Mouse (Mus musculus) cerebral cortex, adult 2 months (tissue): ENCODE data around the gene Gm20388.

Experiments used
- WGBS: fragments of 180-500 bp; shearing (Covaris S2); methylation state at CpG from one replicate; pipeline ENCODE4 v1.1.7; 2018; 5-methylcytosine and 5-hydroxymethylcytosine counted together

Gm20388 gene

DNA sequence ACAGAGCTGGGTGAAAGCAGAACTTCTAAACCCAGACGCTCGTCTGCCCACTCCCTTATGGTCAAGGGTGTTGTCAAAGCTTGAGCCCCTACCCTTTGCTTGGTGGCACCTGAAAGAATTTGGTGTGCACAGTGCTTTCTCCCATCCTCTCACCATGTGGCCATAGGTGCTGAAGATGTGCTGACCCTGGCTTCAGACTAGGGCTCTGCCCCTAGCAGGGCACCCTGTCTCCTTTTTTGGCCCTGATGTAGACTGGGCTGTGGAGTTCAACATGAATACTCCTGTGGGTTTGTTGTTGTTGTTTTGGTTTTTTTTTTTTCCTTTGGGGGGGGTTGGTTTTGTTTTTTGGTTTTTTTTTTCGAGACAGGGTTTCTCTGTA is 3512.1 kb downstream of the Gm20388 start:
- 20% methylated on average over 3 of the region's 3 CpGs for WGBS

DNA sequence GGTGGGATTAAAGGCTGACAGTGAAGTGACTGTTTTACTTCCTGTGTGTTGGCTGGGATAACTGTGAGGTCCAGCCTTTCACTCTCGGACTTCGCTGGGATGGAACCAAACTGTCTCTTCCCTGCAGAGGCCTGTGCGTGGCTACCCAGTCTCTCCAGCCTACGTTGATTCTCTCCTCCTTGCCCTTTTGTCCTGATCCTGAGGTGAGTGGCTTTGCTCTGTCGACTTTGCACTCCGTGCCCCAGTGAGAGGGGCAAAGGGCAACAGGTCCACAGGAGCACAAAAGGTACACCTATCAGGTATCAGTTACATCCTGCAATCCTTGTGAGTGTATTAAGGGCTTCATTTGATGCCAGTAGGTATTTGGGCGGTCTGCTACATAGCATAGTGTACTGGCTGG is 3512.8 kb downstream of the Gm20388 start, which contains the start of gene Def8:
Def8 (plus strand) TSS at position 87 of the 400 bp plus-strand sequence.
- 83% methylated on average over 7 of the region's 7 CpGs for WGBS

DNA sequence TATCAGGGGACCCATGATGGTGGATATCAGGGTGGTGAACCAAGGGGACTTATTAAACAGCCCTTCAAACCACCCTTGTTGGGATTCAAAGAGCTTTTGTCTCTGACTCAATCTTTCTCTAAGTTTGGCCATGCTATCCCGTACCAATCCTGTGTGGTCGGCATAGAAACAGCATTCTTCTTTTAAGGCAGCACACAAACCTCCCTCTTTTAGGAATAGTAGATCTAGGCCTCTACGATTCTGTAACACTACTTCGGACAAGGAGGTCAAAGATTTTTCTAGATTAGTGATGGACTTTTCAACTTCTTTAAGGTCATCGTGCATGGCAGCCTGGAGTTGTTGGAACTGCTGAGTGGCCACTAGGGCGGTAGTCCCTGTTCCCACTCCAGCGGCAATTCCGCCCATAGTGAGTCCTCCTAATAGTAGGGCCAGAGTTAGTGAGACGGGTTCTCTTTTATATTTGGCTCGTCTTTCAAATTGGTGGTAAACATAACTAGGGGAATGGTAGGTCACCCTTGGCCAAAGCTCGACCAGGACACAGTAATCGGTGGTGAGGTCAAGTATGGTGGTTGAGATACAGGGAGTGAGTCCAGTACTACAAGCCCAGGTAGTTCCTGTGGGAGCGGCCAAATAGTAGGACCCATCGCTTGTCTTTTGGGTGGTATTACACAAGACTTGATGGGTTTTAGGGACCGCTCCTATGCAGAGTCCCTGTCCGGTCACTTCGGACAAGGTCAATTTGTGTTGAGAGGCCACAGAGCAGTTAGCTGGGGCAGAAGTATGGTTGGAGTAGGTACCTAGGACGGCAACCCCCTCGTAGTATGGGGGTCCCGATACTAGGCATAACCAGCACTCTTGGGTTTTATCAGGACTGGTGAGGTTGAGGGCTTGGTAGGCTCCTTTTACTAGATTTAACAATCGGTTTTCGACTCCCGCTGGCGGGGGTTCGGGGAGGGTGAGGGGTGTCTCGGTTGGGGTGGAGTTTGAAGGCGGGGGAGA is 3516.2 kb downstream of the Gm20388 start:
- WGBS: 95% methylated on average over 27 of the region's 27 CpGs

DNA sequence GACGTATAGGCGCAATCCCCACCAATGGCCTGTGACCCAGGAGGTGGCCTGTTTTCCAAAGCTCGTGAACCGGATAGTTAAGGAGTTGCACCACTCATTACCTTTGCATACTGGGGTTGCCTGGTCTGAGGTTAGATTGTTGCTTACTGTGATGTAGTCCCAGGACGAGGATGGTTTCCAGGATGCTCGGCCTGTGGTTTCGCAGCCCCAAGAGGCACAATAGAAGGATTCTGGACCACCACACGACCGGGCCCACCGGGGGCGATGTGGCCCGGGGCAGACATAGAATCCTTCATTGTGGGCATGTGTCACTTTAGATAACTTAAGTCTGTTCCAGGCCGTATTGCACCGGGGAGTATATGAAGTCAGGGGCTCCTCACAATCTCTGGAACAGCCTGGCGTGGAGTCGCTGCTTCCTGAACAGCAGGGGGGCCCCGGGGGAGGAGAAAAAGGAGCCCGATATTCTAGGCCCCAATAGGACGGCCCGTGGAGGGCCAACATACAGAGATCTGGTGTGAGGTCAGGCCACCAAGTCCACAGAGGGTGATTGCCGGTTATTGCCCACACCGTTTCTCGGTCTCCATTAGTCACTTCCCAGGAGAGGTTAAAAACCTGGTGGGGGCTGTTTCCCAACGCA is 3517.1 kb downstream of the Gm20388 start:
- WGBS: 96% methylated on average over 24 of the region's 24 CpGs

DNA sequence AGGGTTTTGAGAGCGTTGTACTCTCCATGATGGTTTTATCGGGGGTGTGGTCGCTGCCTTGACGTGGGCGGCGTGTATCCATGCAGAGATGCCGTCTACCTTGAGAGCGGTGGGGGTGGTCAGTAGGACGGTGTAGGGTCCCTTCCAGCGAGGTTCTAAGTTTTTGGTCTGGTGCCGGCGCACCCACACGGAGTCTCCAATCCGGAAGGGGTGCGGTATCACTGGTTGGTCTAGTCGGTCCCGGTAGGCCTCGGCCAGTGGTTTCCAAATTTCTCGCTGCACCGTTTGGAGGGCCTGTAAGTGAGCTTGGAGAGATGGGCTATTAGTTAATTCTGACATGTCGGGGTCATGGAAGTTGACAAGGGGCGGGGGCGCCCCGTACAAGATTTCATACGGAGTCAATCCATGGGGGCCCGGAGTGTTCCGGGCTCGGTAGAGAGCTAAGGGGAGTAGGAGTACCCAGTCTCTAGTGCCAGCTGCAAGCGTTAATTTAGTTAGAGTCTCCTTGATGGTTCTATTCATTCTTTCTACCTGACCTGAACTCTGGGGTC is 3517.8 kb downstream of the Gm20388 start:
- 97% methylated on average over 29 of the region's 29 CpGs for WGBS

DNA sequence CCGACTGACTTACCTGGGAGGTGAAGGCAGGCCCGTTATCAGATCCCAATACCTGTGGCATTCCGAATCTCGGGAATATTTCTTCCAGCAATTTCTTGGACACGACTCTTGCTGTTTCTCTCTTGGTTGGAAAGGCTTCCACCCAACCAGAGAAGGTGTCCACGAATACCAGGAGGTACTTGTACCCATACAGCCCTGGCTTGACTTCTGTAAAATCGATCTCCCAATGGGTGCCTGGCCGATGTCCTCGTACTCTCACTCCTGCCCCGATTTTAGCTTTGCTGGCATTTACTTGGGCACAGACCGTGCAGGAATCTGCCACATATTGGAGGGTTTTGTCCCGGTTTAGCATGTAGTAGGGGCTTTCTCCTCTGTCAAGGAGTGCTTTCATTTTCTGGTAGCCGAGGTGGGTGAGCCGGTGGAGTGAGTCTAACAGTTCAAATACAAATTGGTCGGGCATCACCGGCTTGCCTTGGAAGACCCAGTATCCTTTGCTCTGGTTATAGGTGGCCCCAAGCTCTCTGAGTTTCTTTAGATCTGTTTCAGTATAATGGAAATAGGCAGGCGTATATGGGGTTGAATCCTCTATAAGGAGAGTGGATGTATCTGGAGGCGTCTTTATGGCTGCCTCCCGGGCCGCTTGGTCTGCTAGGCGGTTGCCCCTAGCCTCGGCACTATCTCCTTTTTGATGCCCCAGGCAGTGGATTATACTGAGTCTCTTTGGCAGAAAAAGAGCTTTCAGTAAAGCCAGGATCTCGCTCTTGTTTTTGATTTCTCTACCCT is 3518.5 kb downstream of the Gm20388 start:
- 96% methylated on average over 23 of the region's 23 CpGs for WGBS

DNA sequence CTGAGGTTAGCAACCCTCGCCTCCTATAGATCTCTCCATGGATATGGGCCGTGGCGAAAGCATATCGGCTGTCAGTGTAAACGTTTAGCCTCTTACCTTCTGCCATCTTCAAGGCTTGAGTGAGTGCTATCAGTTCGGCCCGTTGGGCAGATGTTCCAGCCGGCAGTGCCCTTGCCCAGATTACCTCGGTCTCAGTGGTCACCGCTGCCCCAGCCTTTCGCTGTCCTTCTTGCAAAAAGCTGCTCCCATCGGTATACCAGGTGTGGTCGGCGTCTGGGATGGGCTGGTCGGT is 3519.0 kb downstream of the Gm20388 start:
- WGBS: 96% methylated on average over 15 of the region's 15 CpGs

DNA sequence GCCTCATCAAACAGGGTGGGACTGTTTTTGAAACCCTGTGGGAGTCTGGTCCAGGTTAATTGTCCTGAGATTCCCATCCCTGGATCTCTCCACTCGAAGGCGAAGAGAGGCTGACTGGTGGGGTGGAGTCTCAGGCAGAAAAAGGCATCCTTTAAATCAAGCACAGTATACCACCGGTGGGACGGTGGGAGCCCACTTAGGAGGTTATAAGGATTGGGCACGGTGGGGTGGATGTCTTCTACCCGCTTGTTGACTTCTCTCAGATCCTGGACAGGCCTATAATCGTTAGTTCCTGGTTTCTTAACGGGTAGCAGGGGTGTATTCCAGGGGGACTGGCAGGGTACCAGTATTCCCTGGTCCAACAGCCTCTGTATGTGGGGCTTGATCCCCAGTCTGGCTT is 3520.3 kb downstream of the Gm20388 start:
- WGBS: 92% methylated on average over 8 of the region's 8 CpGs

DNA sequence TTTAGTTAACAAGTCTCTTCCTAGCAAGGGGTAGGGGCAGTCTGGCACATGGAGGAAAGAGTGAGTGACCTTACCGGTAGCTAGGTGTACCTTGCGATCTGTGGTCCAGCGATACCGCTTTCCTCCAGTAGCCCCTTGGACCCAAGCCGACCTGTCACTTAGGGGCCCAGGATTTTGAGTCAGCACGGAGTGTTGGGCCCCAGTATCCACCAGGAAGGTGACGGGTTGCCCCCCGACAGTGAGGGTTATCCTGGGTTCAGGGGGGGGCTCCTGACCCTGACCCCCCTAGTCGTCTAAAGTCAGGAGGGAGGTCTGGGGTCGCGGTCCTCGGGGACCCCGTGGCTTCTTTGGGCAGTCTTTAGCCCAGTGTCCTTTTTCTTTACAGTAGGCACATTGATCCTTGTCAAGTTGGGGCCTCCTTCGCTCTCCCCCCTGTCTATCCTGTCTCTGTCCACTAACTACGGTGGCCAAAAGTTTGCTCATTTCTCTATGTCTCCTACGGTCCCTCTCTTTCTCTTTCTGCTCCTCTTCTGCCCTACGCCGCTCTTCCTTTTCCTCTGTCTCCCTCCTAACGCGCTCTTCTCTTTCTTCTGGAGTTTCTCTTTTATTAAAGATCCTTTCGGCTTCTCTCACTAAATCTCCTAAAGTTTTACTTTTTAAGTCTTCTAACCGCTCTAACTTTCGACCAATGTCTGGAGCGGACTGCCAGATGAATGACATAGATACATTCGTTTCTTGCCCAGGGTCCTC is 3521.2 kb downstream of the Gm20388 start:
- WGBS: 96% methylated on average over 25 of the region's 25 CpGs

DNA sequence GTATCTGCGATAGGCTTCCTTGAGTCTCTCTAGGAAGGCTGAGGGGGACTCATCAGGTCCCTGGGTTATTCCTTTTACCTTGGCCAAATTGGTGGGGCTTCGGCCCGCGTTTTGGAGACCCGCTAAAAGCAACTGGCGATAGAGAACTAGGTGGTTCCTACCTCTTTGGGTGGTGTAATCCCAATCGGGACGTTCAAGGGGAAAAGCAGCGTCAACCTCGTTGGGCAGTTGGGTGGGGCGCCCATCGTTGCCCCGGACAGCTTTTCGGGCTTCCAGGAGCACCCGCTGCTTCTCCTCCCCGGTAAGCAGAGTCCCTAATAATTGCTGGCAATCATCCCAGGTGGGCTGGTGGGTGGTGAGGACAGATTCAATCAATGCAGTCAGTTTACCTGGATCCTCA is 3521.7 kb downstream of the Gm20388 start:
- WGBS: 95% methylated on average over 16 of the region's 16 CpGs

DNA sequence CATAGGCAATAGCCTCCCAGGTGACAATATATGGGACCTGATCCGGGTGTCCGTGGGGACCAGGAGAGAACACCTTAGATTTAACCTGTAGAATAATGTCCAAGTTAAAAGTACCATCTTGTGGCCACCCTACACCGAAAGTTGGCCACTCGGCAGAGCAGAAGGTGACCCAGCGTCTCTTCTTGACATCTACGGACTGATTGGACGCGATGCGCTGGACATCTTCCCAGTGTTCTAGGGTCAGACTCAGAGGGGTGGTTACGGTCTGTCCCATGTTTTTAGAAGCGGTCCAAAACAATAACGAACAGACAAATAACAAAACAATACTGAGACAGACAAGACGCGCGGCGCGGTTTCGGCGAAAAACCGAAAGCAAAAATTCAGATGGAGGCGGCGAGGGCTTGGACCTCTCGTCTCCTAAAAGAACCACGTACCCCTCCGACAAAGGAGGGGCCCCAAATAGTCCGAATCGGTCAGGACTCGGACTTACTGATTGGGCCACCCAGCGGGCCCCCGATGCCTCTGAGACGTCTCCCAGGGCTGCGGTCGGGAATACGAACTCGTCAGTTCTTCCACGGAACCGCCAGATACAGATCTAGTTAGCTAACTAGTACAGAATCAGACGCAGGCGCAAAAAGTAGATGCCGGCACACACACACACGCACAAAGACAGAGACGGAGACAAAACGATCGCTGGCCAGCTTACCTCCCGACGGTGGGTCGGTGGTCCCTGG is 3522.8 kb downstream of the Gm20388 start:
- 97% methylated on average over 47 of the region's 47 CpGs for WGBS

DNA sequence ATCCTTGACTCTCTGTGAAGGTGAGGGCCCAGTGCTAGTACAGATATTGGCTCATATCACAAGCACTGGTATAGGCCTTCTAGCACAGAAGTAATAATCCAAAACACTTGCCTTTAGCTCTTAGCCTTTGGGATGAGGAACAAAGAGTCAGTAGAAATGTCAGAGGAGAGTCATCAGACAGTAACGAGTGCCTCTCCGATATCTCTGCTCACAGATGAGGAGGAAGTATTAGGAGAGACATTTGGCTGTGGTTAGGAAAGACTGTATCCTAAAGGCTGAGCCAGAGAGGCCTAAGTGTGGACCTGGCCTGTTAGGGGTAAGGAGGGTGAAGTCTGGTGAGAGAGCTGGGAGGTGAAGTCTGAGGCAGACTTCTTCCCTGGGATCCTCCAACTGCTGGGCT is 3531.1 kb downstream of the Gm20388 start:
- 85% methylated on average over 2 of the region's 2 CpGs for WGBS

DNA sequence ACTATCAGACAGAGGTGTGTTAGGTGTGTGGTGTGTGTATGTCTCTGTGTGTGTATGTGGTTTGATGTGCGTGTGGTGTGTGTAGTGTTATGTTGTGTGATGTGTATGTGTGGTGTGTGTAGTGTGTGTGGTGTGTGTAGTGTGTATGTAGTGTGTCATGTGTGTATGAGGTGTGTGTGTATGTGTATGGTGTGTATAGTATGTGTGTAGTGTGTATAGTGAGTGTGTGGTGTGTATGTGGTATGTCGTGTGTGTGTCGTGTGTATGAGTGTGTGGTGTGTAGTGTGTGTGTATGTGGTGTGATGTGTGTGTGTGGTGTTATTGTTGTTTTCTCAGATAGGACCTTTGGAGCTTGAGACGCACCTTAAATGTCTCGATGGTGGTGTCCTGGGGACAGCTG is 3531.7 kb downstream of the Gm20388 start:
- 87% methylated on average over 5 of the region's 5 CpGs for WGBS

DNA sequence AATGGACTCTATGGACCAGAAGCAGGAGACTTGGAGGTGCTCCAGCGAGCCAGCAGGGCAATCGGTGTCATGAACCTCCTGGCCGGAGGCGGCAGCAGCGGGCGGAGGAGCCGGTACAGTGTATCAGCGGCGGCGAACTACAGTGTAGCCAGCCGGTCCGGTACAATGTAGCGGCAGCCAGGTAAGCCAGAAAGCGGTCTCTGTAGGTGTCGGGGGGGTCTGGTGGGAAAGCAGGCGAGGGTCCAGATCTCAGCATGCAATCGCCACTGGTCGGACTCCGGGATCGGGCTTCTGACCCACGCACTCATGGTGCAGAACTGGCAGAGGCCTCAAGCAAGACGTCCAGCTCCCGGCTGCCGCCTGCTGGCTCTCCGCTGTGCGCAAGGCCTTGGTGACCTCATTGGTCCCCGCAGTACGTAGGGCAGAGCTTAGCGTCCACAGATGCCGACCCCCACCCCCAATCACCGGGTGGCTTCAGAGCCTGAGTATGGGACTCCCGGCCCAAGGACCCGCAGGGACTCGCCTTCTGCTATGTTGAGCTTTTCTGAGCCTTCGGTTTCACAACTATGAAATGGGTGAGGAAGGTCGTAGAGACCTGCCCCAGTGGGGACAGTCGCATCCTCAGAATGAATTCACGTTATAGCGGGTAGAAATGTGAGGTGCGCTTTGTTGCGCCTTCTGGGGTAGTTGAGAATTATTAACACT is 3532.4 kb downstream of the Gm20388 start:
- 2% methylated on average over 41 of the region's 41 CpGs for WGBS

DNA sequence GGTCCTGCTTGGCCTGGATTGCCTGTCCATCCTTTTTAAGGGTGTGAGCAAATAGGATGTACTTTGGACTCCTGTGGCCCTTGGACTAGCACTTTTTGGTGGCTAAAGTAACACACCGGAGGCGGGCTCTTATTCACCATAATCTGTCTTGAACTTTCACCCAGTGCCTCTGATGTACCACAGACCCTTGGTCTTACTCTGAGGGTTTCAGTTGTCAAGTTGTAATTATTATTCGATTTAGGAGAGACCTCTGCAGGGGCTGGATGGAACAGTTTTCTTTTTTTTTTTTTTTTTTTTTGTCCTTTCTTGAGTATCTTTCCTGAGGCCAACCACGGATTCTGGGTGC is 3532.9 kb downstream of the Gm20388 start:
- 11% methylated on average over 4 of the region's 4 CpGs for WGBS

DNA sequence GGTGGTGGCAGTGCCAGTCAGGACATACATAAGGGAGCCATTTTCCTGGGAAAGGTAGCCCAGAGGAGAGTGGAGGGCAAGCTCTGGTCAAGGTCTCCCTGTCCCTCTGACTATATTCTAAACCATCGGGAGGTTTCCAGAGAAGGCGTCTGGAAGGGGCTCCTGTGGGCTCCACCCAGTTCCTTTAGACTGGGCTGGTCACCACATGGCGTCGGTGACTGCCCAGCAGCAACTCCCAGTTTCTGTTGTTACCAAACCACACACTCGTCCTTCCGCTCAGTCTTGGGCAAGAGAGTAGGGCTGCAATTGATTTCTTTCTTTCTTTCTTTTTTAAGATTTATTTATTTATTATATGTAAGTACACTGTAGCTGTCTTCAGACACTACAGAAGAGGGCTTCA is 3533.5 kb downstream of the Gm20388 start:
- 81% methylated on average over 6 of the region's 6 CpGs for WGBS

DNA sequence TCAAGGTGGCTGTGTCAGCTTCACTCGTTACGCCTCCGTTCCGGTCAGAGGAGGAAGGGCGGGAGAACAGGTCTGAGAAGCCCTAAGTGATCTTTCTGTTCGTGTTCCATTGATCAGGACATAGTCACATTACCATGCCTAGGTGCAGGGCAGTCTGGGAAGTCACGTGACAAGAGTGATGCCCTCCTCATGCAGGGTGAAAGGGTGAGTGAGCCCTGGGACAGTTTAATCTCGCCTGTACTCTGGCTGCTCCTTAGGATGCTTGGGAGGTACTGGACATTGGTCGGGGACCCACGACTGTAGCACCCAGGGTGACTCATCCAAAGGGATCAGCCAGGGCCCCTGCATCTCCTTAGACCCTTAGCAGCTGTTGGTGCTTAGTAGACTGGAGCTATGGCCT is 3535.3 kb downstream of the Gm20388 start:
- WGBS: 92% methylated on average over 10 of the region's 10 CpGs

DNA sequence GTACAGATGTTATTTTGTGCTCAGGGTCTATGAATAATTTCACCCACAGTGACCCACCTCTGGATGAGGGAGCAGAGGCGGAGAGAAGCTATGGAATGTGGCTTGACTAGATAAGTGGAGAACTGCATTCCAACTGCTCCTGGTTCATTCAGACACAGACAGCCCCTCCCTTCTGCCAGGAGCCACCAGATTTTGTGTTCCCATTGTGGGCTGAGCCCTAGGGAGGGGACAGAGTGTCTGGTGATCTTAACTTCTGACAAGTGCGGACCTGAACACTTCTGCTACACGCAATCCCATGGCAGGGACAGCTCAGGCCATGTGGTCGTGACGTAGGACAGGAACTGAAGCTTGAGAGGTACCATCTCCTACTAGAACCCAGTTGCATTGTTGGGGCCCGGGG is 3536.2 kb downstream of the Gm20388 start:
- WGBS: 95% methylated on average over 6 of the region's 6 CpGs

DNA sequence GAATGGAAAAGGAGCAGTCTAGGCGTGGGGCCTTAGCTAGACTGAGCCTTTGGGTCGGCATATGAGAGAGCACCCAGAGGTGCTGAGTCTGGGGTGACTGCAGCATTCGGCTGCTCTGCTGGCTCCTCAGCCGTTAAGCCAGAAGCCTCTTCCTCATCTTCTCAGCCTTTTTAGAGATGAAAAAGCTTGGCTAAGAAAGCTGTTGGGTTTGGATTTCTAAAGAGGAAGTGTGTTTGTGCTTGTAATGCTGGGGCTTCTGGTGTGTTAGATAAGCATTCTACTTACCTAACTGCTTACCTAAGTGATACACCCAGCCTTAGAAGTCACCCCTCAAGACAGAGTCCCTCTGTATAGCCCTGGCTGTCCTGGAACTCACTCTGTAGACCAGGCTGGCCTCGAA is 3540.1 kb downstream of the Gm20388 start:
- 80% methylated on average over 5 of the region's 5 CpGs for WGBS

DNA sequence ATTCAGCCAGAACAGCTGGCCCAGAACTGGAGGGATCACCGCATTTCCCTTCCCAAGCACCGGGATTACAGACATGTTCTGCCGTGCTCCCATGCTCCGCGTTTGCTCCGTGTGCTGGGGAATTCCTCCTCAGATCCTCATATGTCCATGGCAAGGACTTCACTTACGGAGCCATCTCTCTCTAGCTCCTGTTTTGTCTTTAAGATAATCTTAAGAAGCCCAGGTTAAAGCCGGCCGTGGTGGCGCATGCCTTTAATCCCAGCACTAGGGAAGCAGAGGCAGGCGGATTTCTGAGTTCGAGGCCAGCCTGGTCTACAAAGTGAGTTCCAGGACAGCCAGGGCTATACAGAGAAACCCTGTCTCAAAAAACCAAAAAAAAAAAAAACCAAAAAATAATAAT is 3541.1 kb downstream of the Gm20388 start:
- 95% methylated on average over 12 of the region's 12 CpGs for WGBS
